Mouse (Mus musculus) common myeloid progenitor, adult 5-6 weeks (primary cell): ENCODE data around the gene Zic3. TPM values are rescaled to one million over a fixed set of nuclear protein-coding genes. Genes with fewer than 3 reads are reported as not detected.

Experiments
- ATAC-seq: replicated peaks from 2 replicates; pipeline ENCODE4 v1.8.0; 2016; ENCODE audit warnings: low read depth, mild to moderate bottlenecking, moderate TSS enrichment, inconsistent platforms; ENCODE audit not compliant: poor library complexity, severe bottlenecking
- total RNA-seq: library from RNA; stranded (forward); fragments of 200-1000, 187-1606 nt; gene quantifications from 2 replicates; pipeline ENCODE4 v1.2.3, GENCODE M21; 2017

Zic3 gene
- total RNA-seq = not detected in 2 replicates

GRCm38 (mm10) chrX:58022400-58022799, at the start of gene Zic3:
Gene Zic3 (plus strand): TSS chrX:58022700.
- no peak for ATAC-seq

- no peak for ATAC-seq
Observed at GRCm38 (mm10) chrX:57982351-57982750, 40.1 kb upstream of the Zic3 start.

- ATAC-seq = no peak
Observed at GRCm38 (mm10) chrX:57987455-57988109, 34.9 kb upstream of the Zic3 start.

GRCm38 (mm10) chrX:58013391-58013790, 9.1 kb upstream of the Zic3 start:
- ATAC-seq = no peak

- ATAC-seq = no peak
Observed at GRCm38 (mm10) chrX:58014093-58014492, 8.4 kb upstream of the Zic3 start.

GRCm38 (mm10) chrX:58014761-58015160, 7.7 kb upstream of the Zic3 start:
- no peak for ATAC-seq

GRCm38 (mm10) chrX:58015336-58015945, 7.1 kb upstream of the Zic3 start:
- no peak for ATAC-seq

GRCm38 (mm10) chrX:58018720-58019119, 3.8 kb upstream of the Zic3 start:
- ATAC-seq = no peak

- no peak for ATAC-seq
Observed at GRCm38 (mm10) chrX:58019257-58019953, 3.1 kb upstream of the Zic3 start.

- ATAC-seq = no peak
Observed at GRCm38 (mm10) chrX:58027631-58028030, 5.1 kb downstream of the Zic3 start.

- ATAC-seq = no peak
Observed at GRCm38 (mm10) chrX:58028082-58028481, 5.6 kb downstream of the Zic3 start.

- ATAC-seq = no peak
Observed at GRCm38 (mm10) chrX:58028858-58029257, 6.4 kb downstream of the Zic3 start.

- ATAC-seq = no peak; the same call in 1 of the 2 replicates
Observed at GRCm38 (mm10) chrX:58030100-58030834, 7.8 kb downstream of the Zic3 start.

- ATAC-seq = no peak
Observed at GRCm38 (mm10) chrX:58030835-58031670, 8.6 kb downstream of the Zic3 start.

GRCm38 (mm10) chrX:58031671-58032605, 9.4 kb downstream of the Zic3 start:
- no peak for ATAC-seq

GRCm38 (mm10) chrX:58032622-58033021, 10.1 kb downstream of the Zic3 start:
- no peak for ATAC-seq

GRCm38 (mm10) chrX:58033521-58033920, 11.0 kb downstream of the Zic3 start:
- no peak for ATAC-seq

GRCm38 (mm10) chrX:58038061-58039007, 15.8 kb downstream of the Zic3 start:
- ATAC-seq = no peak
